Mouse (Mus musculus) G1E (cell line): ENCODE data around the gene Lrrc75a.

Experiments used
- CTCF ChIP-seq: IDR thresholded peaks from 2 replicates; pipeline ENCODE4 v1.5.1; 2012; ENCODE audit warnings: low read depth, low read length, inconsistent platforms, mixed read lengths
- POLR2AphosphoS5 ChIP-seq: IDR thresholded peaks from 2 replicates; pipeline ENCODE4 v1.6.1; 2012; ENCODE audit warnings: low read depth, low read length, inconsistent platforms; ENCODE audit not compliant: insufficient replicate concordance

DNA sequence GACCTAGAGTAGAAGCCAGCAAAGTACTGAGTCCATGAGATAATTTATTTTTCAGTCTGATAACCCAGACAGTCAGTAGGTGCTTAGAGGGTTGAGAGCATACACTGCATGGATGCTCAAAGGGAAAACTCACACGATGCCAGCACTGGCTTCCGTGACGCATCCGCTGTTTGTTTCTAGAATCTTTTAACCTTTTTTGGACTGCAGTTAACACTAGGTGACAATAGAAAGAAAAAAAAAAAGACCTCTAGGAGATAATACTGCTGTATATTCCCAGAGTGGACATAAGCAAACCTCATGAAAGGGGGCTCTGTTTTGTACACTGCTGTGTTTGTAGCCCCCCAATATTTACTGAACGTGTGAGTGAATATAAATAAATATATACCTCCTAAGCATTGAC, 20.7 kb upstream of the Lrrc75a start:
- no peak for TF ChIP-seq POLR2AphosphoS5
- TF ChIP-seq CTCF: no peak
